Mouse (Mus musculus) bone marrow macrophage, adult 2 months (primary cell): ENCODE data around the gene U2af2.

Source experiments
- CTCF ChIP-seq: IDR thresholded peaks from 2 replicates; pipeline ENCODE4 v1.5.1; 2012; ENCODE audit warnings: low read depth, mild to moderate bottlenecking, low read length, moderate library complexity
- POLR2A ChIP-seq: IDR thresholded peaks from 2 replicates; pipeline ENCODE4 v1.6.1; 2012; ENCODE audit warnings: mild to moderate bottlenecking, low read depth, low read length, borderline replicate concordance

GRCm38 (mm10) chr7:5089853-5090252, 27.9 kb downstream of the U2af2 start:
- TF ChIP-seq POLR2A (no peak), CTCF (no peak)
